Mouse (Mus musculus) lung, adult 2 months (tissue): ENCODE measurements around the gene Siglece.
"Not testable (repeated sequence)": the region's sequence is repeated elsewhere in the genome, so short reads cannot be mapped to it uniquely, and the experiment has no call there.

ENCODE experiments used
- CTCF ChIP-seq: fragments of 200-500 bp; IDR thresholded peaks from 2 replicates; pipeline ENCODE4 v1.5.1; 2011; ENCODE audit warnings: mild to moderate bottlenecking, low read length, control low read depth; ENCODE audit not compliant: insufficient read depth
- POLR2A ChIP-seq: fragments of 200-500 bp; IDR thresholded peaks from 2 replicates; pipeline ENCODE4 v1.6.1; 2011; ENCODE audit warnings: low read depth, mild to moderate bottlenecking, control low read depth, low read length, borderline replicate concordance; ENCODE audit errors: extremely low read depth

DNA sequence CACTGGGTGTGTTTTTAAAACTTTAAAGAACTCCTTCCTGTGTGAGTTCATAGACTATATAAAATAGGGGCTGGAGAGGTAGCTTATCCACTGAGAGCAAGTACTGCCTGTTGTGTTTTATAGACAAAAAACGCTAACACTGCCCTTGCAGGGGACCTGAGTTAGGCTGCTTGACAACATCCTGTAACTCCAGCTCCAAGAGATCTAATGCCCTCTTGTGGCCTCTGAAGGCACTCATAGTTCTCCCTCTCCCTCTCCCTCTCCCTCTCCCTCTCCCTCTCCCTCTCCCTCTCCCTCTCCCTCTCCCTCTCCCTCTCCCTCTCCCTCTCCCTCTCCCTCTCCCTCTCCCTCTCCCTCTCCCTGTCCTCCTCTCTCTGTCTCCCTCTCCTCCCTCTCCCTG, 22.6 kb upstream of the Siglece start:
- TF ChIP-seq CTCF, POLR2A: not testable (repeated sequence)
